Mouse (Mus musculus): ENCODE measurements around the gene Dusp12.

The Dusp12 gene

GRCm38 (mm10) chr1:170884978-170885561 is at the start of gene Dusp12, which contains the start of gene Gm26620:
Gene Dusp12, minus strand, starts transcription at chr1:170885540.
Gene Gm26620, plus strand, starts transcription at chr1:170885065.
- peak; percentile 94 to 95 for DNase-seq (ENCODE audit: low spot score in 2 of 2)

GRCm38 (mm10) chr1:170934383-170934782 is 49.0 kb upstream of the Dusp12 start:
- DNase-seq (ENCODE audit: low spot score in 2 of 2), result no peak

GRCm38 (mm10) chr1:170933940-170934339 is 48.6 kb upstream of the Dusp12 start:
- no peak for DNase-seq (ENCODE audit: low spot score in 2 of 2)

GRCm38 (mm10) chr1:170933386-170933920 is 48.1 kb upstream of the Dusp12 start:
- no peak for DNase-seq (ENCODE audit: low spot score in 2 of 2)

GRCm38 (mm10) chr1:170932043-170932442 is 46.7 kb upstream of the Dusp12 start:
- DNase-seq (ENCODE audit: low spot score in 2 of 2), result no peak

GRCm38 (mm10) chr1:170929245-170929644 is 43.9 kb upstream of the Dusp12 start:
- DNase-seq (ENCODE audit: low spot score in 2 of 2), result no peak

GRCm38 (mm10) chr1:170928467-170928866 is 43.1 kb upstream of the Dusp12 start:
- DNase-seq (ENCODE audit: low spot score in 2 of 2), result no peak

GRCm38 (mm10) chr1:170927378-170927777 is 42.0 kb upstream of the Dusp12 start, which contains the start of gene Fcrla:
Gene Fcrla, minus strand, starts transcription at chr1:170927583.
- no peak for DNase-seq (ENCODE audit: low spot score in 2 of 2)

- DNase-seq (ENCODE audit: low spot score in 2 of 2), result no peak
Observed at GRCm38 (mm10) chr1:170926941-170927340, 41.6 kb upstream of the Dusp12 start.

GRCm38 (mm10) chr1:170924485-170924884 is 39.1 kb upstream of the Dusp12 start:
- DNase-seq (ENCODE audit: low spot score in 2 of 2), result no peak

- no peak for DNase-seq (ENCODE audit: low spot score in 2 of 2)
Observed at GRCm38 (mm10) chr1:170919308-170919707, 34.0 kb upstream of the Dusp12 start.

GRCm38 (mm10) chr1:170915657-170916056 is 30.3 kb upstream of the Dusp12 start:
- DNase-seq (ENCODE audit: low spot score in 2 of 2), result no peak

- no peak for DNase-seq (ENCODE audit: low spot score in 2 of 2)
Observed at GRCm38 (mm10) chr1:170912891-170913615, 27.7 kb upstream of the Dusp12 start, which contains the start of gene Fcrlb. Gene Fcrlb, minus strand, starts transcription at chr1:170912941.

GRCm38 (mm10) chr1:170911907-170912660 is 26.7 kb upstream of the Dusp12 start:
- DNase-seq (ENCODE audit: low spot score in 2 of 2), result no peak

- no peak for DNase-seq (ENCODE audit: low spot score in 2 of 2)
Observed at GRCm38 (mm10) chr1:170908341-170908740, 23.0 kb upstream of the Dusp12 start.

- DNase-seq (ENCODE audit: low spot score in 2 of 2), result peak; percentile 40 to 51
Observed at GRCm38 (mm10) chr1:170907456-170908191, 22.3 kb upstream of the Dusp12 start.

GRCm38 (mm10) chr1:170907111-170907455 is 21.7 kb upstream of the Dusp12 start:
- no peak for DNase-seq (ENCODE audit: low spot score in 2 of 2)

GRCm38 (mm10) chr1:170903485-170903884 is 18.1 kb upstream of the Dusp12 start:
- DNase-seq (ENCODE audit: low spot score in 2 of 2), result no peak

- peak; percentile 84 to 92 for DNase-seq (ENCODE audit: low spot score in 2 of 2)
Observed at GRCm38 (mm10) chr1:170901536-170902238, 16.3 kb upstream of the Dusp12 start.

GRCm38 (mm10) chr1:170900799-170901467 is 15.6 kb upstream of the Dusp12 start:
- DNase-seq (ENCODE audit: low spot score in 2 of 2), result peak in 1 of 2 experiments; percentile 64
